Mouse (Mus musculus) gastrocnemius, postnatal 25 days (tissue): ENCODE data around the gene Sap30bp. TPM values are rescaled to one million over a fixed set of nuclear protein-coding genes. Genes with fewer than 3 reads are reported as not detected.

ENCODE experiments used
- DNase-seq: peaks from one replicate; pipeline ENCODE4 v3.0.0; 2022
- total RNA-seq, 2 experiments: library from RNA; stranded (reverse); gene quantifications; 1 replicate in 1 of 2; 2 replicates in 1 of 2; pipeline ENCODE4 v1.2.3; 2021

Gene Sap30bp
- total RNA-seq, 2 experiments from 2014 or later = 9.4 to 14.5 TPM

DNA sequence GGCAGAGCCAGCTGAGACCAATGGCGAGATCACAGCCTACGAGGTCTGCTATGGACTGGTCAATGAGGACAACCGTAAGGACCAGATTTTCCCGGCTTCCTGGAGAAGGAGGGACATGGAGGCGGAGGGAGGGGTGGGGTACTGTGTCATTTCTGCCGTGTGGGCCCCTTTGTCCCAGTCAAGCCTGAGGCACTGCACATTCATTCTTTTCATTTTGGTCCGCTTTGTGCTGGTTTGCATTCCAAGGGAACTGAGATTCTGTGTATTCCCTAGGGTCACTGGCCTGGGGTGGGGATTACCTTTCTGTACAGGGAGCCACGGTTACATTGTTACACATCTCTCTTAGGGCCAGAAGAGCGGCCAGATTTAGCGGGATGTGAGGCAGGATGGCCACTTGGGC, 67.5 kb downstream of the Sap30bp start:
- no peak for DNase-seq

DNA sequence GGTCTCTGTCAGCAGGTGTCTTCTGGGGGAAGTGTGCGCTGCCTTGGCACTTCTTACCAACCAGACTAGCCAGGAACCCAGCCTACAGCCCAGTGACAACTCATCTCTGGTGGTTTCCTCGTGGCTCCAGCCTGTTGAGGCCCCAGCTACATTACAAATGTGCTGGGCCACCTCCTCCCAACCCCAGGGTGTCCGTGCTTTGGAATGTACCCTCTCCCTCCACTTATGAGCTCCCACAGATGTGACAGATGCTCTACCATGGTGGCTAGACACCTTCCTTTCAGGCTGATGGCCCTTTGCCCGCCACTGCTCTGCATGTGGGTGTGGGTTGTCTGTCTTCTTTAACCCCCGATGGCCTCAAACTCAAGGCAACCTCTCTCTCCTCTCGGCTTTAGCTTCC, 68.6 kb downstream of the Sap30bp start:
- DNase-seq = no peak

DNA sequence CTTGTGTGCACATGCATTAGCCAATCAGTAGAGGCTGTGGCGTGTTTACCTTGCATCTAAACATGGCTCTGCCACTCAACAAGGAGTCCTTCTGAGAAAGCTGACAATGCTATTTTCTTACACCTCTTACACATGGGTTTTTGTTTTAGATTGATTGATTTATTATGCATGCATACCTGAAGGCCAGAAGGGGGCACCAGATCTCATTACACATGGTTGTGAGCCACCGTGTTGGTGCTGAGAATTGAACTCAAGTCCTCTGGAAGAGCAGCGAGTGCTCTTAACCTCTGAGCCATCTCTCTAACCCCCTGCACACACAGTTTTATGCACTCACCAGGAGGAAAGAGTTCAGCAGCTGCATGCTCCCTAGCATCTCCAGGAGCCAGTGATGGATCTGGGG, 69.8 kb downstream of the Sap30bp start:
- DNase-seq = no peak

DNA sequence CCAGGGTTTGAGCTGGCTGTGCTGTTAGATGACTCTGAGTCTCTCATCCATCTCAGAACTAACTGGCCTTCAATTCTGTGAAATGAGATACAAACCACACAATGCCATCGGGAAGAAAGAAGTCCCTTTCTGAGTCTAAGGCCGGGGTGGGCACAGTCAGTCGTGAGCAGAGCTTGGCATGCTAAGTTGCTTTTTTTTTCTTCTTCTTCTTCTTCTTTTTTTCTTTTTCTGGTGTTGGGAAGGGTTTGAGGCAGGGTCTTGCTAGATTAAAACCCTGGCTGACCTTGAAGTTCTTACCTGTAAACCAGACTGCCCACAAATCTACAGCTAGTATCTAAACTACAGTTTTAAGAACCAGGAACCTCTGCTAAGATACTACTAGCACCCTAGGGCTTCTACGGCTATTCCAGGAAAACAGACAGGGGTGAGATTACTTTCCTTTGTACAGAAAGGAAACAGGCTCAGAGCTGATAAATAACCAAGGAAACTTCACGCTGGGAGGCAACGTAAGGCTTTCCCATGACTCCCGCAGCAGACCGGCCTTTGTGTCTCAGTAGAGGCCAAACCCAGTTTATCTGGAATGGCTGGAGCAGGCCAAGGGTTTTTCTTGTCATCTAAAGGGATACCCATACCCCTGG, 71.2 kb downstream of the Sap30bp start:
- no peak for DNase-seq

DNA sequence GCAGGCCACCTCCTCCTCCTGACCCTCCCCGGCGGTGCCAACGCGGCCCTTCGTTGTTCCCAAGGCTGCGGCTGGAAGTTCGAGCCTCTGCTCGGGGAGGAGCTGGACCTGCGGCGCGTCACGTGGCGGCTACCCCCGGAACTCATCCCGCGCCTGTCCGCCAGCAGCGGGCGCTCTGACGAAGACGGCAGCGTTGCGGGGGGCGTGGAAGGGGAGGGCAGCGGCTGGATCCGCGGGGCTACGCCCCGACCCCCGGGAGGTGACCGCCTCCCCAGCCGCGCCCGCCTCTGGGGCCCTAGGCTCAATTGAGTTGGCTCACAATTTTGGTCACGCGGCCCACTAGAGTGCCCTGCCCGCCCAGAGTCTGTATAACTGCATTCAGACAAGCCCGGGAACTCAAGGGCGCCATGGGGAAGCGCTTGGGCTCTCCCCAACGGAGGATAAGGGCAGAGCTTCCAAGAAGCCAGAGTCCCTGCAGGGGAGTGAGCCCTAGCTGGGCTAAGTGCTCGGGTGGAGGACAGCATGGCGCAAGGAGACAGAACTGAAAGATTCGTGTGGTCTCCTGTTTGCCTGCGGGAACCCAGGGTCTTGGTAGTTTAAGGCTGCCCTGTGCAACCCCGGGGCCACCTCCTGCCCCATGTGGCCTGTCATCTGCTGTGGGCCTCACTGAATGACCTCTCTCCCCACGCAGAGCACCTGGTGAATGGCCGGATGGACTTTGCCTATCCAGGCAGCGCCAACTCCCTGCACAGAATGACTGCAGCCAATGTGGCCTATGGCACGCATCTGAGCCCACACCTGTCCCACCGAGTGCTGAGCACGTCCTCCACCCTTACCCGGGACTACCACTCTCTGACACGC, 72.0 kb downstream of the Sap30bp start:
- peak; percentile 85 for DNase-seq

DNA sequence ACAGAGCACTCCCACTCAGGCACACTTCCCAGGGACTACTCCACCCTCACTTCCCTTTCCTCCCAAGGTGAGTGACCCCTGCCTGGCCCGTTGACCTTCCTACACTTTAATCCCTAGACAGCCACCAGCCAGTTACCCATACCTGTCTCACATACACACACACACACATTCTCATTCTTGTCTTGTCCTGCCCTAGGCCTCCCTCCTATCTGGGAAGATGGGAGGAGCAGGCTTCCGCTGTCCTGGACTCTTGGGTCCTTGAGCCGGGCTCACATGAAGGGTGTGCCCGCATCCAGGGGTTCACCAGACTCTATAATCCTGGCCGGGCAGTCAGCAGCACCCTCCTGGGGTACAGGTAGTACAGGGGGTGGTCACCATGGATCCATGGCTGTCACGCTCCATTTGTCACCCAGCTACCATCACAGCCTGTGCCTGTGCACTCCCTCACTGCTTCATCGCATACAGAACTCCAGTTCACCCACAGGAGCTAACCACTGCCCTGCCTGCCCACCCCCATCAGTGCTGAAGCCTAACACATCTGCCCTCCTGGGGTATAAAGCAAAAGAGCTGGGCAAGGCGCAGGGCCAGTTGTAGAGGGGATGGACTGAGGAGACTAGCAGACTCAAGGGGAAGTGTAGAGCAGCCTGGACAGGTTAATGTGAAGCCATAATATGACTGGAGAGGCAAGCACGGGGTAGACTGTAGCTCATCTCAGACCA, 72.8 kb downstream of the Sap30bp start:
- no peak for DNase-seq

DNA sequence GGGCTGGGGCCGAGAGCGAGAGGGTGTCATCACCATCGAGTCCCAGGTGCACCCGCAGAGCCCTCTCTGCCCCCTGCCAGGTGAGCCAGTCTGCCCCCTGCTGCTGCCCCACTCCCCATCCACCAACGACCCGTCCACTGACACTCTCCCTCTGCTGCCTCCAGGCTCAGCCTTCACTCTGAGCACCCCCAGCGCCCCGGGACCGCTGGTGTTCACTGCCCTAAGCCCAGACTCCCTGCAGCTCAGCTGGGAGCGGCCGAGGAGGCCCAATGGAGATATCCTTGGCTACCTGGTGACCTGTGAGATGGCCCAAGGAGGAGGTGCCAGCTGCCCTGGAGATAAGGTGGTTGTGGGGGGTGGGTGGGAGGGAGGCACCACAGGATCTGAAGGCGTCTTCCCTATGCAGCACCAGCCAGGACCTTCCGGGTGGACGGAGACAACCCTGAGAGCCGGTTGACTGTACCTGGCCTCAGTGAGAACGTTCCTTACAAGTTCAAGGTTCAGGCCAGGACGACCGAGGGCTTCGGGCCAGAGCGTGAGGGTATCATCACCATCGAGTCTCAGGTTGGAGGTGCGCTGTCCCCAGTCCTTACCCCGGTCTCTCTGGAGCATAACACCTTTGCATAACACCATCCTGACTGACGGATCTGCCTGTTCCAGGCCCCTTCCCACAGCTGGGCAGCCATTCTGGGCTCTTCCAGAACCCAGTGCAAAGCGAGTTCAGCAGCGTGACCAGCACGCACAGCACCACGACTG, 74.2 kb downstream of the Sap30bp start:
- DNase-seq = no peak

DNA sequence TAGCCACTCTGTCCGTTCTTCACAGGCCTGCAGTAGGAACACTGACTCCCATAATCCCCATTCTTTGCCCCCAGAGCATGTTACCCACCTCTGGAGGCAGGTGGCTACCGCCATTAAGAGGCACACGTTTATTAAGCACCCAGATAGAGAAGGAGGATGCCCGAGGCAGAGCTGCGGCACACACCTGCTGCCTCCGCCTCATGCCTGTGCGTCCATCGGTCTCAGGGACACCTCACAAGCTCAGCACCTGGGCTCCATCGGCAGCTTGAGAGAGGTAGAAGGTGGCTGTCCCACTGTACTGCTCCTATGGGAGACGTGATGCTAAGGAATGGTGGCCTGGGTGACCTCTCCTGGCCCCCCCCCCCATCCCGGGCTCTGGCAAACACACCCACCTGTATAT, 75.3 kb downstream of the Sap30bp start:
- DNase-seq = no peak

DNA sequence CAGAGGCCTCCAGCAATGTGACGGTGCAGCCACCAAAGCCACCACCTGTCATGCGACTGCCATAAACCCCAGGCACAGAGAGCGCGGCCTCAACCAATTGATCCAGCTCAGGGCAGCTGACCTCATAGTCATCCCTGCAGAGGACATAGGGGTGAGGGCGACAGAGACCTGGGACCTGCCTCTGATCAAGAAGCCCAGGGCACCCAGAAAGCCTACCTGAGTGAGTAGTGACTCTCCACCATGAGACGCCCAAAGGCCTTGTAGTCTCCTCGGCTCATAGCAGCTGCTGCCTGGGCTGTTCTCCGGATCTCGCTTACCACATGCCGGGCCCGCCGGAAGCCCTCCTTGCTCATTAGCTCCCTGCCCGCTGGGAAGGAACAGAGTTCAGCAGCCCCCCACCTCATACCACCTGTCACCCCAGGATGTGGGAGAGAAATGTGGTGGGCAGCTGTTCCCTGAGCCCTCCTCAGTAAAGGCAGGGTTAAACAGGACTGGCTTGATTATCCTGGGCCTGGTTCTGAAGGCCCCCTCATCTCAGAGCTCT, 75.8 kb downstream of the Sap30bp start:
- DNase-seq = no peak

DNA sequence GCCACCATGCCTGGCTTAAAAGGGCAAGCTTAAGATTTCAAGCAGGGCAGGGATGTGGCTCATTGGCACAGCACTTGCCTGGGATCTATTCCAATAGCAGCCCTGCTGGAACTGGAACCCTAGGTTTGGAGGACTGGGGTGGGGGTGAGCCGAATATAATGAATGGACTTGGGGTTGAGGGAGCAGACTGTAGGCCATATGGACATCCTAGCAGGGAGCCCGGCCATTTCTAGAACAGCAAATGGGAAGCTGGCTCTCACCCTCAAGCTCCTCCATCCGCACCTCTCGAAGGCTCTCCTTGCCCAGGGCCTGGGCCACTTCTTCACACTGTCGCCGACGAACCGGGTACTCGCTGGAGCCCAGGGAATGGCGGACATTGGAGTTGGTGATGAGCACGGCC, 76.6 kb downstream of the Sap30bp start:
- DNase-seq = no peak

DNA sequence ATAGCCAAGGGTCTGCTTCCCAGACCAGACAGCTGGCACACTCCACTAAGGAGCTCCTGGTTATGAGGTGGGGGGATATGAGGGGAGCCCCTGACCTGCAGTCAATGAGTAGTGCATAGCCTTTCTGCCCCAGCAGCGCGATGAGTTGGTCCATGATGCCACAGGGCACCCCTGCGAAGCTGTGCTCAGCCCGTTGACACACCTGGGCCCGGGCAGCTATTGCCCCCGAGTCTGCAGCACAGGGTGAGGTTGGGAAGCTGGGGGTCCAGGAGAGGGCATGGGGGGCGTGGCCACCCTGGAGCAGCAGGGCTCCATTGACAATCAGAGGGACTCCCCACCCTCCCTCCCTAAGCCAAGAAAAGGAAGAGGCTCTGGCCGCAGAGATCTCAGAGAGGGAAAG, 77.1 kb downstream of the Sap30bp start:
- no peak for DNase-seq

DNA sequence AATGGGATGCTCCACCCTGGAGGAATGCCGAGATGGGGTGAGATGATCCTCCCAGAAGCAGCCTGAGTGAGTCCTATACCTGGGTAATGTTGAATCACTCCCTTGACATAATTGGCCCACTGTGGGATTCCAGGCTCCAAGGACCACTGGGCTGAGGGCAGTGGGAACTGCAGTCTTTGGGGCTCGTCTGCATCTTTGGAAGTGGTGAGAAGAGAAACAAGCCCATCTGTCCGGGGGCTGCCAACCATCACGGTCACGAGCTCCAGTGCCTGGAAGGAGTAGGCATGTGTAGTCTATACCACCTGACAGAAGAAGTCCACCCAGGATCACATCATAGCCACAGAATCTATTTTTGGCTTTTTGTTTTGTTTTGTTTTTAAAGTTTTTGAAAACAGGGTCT, 77.9 kb downstream of the Sap30bp start:
- no peak for DNase-seq

DNA sequence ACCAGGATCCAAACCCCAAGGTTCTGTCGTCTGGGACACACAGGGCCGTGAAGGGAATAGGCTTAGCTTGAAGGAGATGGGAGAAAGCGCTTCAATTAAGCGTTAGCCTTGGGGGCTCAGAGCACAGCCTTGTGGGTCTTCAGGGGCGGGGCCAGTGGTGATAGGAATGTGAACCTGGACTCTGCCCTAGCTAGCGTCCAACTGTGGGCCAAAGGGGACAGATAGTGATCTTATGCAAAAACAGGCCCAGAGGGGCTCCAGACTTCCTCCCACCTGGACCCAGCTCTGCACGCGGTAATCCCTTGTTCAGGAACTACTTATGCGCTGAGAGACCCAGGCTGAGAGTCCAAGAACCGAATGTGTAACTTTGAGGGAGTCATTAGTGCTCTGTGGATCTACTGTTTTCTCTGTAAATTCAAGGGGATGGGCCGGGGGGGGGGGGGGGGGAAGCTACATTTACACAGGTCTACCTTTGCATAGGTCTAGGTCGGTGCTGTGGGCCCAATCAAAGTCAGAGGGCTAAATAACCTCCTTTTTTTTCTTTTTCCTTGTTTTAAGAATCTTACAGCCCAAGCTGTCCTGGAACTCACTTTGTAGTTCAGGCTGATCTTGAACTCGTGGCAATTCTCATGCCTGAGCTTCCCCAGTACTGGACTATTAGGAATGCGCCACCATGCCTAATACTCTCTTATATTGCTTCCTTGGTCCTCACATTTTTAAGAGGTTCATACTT, 78.6 kb downstream of the Sap30bp start:
- DNase-seq = no peak

DNA sequence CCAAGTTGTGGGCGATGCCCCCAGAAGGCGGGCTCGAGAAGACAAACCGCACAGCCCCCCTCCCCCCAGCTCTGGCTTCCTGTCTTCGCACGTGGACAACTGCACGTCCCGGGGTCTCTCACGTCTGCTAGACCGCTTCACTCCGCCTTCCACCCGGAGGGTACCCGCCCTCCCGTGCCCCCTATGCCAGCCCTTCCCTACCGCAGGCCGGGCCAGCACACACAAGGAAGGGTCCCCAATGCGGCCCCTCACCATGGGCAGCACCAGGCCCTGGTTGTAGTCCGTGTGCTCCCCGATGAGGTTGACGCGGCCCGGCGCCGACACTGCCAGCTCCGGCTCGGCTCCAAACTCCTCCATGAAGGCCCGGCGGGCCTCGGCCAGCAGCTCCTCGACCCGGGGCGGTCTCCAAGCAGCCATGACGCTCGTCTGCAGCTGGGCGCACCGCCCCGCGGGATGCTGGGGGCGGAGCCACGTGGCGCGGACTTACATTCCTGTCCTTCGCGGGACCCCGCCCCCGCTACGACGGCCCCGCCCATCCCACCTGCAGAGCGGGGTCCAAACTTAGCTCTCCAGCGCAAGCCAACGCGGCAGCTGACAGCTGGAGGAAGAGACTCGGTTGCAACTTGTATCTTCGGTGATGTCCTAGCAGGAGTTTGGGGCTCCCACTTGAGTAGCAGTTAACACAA, 79.3 kb downstream of the Sap30bp start, which contains the start of gene Galk1:
Gene Galk1, minus strand, starts transcription at position 458 of the 686 bp plus-strand sequence.
- DNase-seq = peak; percentile 91

DNA sequence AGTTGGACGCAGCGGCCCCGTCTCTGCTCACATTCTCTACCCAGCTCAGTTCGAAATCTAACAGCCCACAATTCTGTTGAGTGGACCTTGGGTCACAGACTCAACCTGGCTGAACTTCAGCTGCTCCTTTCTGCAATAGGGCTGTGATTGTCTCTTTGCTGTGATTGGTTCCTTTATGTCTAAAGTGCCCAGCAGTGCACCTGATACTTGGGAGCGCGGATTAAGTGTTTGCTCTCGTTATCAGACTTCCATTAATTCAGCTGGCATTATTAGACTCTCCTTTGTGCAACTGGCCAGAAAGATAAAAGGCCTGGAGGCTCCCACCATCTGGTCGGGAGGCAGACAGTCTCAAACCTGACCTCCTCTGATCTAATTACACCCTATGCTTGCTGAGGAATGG, 81.7 kb downstream of the Sap30bp start:
- no peak for DNase-seq

Other genes with a start within 250 kb of the Sap30bp start
- 10 to 100 TPM; 56.5 to 58.2 TPM for gene Grb2, start 224.7 kb upstream of the Sap30bp start, total RNA-seq
- 10 to 100 TPM; 68.5 to 72.2 TPM for gene Tmem94, start 167.8 kb upstream of the Sap30bp start, total RNA-seq
- gene Caskin2, start 119.6 kb upstream of the Sap30bp start, total RNA-seq = 10 to 100 TPM; 13.7 to 13.9 TPM
- 1 to 10 TPM; 3.2 to 7.5 TPM for gene Tsen54, start 118.6 kb upstream of the Sap30bp start, total RNA-seq
- 1 to 10 TPM; 7.8 to 9.0 TPM for gene Llgl2, start 109.2 kb upstream of the Sap30bp start, total RNA-seq
- gene Myo15b, start 74.9 kb upstream of the Sap30bp start, total RNA-seq = not detected
- gene Smim5, start 33.3 kb upstream of the Sap30bp start, total RNA-seq = 1 to 10 TPM in 1 of 2 experiments, under 1 TPM in 1; 0.51 to 1.9 TPM
- gene Smim6, start 21.3 kb upstream of the Sap30bp start, total RNA-seq = not detected
- gene Recql5, start 195 bp downstream of the Sap30bp start, total RNA-seq = 1 to 10 TPM; 4.9 to 6.8 TPM
- 1 to 10 TPM; 4.2 to 4.5 TPM for gene Itgb4, start 41.4 kb downstream of the Sap30bp start, total RNA-seq
- 1 to 10 TPM; 3.6 to 4.3 TPM for gene Galk1, start 79.4 kb downstream of the Sap30bp start, total RNA-seq
- 10 to 100 TPM; 65.8 to 68.4 TPM for gene H3f3b, start 94.7 kb downstream of the Sap30bp start, total RNA-seq
- gene Unk, start 97.0 kb downstream of the Sap30bp start, total RNA-seq = 1 to 10 TPM; 6.1 to 6.6 TPM
- under 1 TPM; 0.16 to 0.38 TPM for gene Unc13d, start 144.7 kb downstream of the Sap30bp start, total RNA-seq
- 10 to 100 TPM; 58.1 to 64.4 TPM for gene Wbp2, start 153.7 kb downstream of the Sap30bp start, total RNA-seq
- 10 to 100 TPM in 1 of 2 experiments, 1 to 10 TPM in 1; 7.9 to 14.5 TPM for gene Trim47, start 193.9 kb downstream of the Sap30bp start, total RNA-seq
- 1 to 10 TPM; 5.1 to 5.4 TPM for gene Trim65, start 197.8 kb downstream of the Sap30bp start, total RNA-seq
- 10 to 100 TPM; 48.7 to 50.8 TPM for gene Mrpl38, start 205.6 kb downstream of the Sap30bp start, total RNA-seq
- gene Fbf1, start 234.9 kb downstream of the Sap30bp start, total RNA-seq = 10 to 100 TPM in 1 of 2 experiments, 1 to 10 TPM in 1; 8.8 to 11.4 TPM